Mouse (Mus musculus) ovary, adult 18-20 months (tissue): ENCODE results near the gene Dyrk3.
"Not testable (repeated sequence)": the region's sequence is repeated elsewhere in the genome, so short reads cannot be mapped to it uniquely, and the experiment has no call there.

Experiments
- DNase-seq: peaks from one replicate; pipeline ENCODE4 v3.0.0; 2022; ENCODE audit warnings: low spot score, mixed read lengths

The Dyrk3 gene

DNA sequence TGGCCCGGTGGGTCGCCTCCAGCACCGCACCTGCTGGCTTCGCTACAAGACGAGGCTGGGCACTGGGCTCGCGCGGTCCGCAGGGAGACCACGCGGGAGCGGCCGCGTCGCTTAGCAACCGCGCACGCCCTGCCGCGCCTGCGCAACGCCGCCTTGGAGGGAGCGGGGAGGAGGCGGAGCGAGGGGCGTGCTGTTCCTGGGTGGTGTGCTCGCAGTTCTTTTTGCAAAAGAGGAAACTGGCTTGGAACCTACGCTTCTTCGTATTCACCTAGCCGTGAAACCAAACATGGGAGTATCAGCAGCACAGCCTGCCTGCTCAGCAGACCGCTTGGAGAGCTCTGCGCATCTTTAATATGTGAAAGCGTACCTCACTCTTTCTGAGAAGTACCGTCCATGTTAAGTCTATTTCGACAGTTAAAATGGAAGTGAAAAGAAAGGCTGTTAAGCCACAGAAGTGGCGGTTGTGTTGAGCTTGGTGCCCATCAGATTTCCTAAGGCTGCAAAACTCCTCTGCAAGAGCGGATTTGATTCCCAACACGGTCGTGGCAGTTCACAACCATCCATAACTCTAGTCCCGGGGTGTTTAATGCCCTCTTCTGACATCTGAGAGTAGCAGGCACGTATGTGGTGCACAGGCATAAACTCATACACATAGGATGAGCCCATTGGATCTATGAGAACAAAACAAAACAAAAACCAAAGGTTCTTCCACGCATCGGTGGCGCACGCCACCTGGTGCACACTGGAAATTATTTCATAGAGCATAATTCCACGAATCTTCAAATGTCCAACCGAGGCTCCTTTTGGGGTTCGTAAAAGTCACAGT lies at the start of gene Dyrk3:
Dyrk3 (minus strand) TSS at position 150 of the 826 bp plus-strand sequence.
- DNase-seq = peak; percentile 89

DNA sequence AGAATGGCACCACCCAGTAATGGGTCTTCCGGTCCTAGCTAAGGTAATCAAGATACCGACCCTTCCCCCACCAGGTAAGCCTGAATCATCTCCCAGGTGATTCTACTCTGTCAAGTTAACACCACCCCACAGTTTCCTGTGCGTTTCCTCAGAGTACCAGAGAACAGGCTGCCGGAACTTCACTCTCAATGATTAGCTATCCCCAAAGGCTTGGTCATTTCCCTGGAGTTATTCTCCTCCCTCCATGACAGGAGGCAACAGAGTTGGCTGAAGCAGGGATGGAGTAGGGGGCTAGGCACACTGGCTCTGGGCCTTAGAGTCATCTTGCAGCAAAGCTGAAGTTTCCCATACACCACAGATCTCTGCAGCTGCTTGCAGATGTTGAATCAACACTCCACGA lies 49.7 kb upstream of the Dyrk3 start:
- DNase-seq = no peak

DNA sequence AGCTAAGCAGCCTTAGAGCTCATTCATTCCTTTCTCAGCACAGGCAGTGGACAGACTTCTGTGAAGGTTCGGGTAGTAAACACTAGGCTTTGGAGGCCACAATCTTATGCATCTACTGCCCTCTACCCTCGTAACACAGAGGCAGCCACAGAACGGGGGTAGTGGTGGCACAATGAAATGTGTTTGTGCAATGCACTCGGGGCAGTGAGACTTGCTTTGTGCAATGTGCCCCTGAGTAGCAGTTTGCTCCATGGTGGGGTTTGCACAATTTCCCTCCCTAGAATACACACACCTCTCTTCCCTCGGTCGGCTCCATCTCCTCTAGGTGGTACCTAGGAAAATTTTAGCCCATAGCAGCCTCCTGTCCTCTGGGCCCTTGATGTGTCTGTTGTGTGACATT lies 48.9 kb upstream of the Dyrk3 start:
- no peak for DNase-seq

DNA sequence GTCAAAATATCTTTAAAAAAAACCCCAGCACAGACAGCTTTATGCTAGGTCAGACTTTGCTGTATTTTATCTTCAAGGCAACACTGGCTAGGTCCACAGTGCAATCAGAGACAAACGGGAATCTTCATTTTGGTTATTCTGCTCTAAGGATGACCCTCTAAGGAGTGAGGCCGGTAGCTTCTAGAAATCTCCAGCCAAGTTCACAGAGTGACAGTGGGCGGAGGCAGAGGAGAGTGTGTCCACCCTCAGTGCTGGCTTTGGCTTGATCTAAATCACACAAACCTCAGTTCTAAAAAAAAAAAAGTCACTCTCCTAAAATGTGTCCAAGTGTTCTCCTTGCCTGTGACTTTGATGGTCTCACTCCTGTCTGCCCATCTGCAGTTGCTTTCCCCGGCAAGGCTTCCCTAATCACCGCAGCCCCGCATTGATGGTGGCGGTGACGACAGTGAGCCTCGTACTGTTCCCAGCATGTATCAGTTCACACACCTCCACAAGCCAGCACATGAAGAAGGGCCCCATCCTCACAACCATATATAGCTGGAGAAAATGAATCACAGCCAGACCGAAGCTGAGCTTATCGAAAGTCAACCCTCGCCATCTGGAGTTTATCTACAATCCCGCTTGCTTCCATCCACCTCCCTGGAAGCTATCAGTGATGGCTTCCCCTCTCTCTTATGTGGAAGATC lies 47.8 kb upstream of the Dyrk3 start:
- no peak for DNase-seq

DNA sequence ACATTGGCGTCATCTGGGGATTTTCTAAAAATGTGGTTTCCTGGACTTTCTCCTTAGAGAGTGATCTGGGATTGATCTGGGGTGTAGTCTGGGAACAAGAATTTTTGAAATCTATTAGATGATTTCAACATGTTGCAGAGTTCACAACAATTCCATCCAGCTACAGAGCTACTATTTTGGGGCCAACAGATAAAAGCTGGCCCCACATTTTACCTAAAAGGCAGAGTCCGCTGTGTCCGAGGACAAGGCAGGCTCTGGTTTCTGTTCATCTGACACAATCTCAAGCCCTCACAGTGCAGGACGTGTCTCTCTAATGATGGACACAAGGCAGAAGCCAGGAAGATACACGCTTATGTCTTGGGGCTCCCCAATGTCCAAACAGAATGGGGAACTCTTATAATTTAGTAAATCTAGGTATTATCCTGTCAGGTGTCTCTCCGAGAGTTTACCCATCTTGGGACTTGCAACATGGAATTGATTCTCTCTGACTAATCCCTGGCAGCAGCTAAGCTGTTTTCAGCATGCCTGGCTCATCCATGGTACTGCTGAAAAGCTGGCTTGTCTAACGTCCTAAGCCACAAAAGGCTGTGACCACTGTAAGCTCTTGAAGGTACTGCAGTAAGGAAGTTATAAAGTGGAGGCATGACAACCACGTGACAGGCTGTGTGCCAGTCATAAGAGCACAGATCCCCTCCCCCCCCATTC lies 47.0 kb upstream of the Dyrk3 start:
- DNase-seq = no peak

DNA sequence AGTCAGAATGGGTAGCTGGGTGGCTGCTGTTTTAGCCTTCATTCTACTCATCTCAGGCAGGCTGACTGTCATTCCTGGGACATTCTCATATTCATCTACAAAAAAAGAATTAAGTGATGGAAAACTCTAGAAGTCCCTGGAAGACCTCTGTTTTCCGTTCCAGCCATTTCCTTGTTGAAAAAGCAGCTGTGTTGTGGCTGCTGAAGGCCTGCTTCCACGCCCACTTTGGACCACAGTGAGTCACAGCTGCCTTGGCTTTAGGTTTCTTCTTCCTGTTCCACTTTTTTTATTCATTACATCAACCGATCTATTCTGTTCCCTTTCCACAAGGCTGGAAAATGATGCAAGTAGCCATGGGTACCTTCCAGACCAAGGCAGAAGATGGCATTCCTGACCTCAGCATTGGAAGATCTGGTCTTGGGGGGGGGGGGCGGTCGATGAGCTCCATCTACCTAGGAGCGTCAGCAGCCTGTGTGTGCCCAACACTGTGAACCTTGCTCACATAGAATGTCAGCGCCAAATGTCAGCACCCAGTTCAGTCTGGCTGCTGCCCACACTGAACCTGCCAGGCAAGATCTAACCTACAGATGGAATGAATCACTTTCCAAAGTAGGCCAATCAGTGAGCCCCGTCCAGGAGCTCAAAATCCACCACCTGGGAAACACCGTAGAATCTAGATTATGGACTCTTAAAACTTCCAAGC lies 46.3 kb upstream of the Dyrk3 start:
- no peak for DNase-seq

DNA sequence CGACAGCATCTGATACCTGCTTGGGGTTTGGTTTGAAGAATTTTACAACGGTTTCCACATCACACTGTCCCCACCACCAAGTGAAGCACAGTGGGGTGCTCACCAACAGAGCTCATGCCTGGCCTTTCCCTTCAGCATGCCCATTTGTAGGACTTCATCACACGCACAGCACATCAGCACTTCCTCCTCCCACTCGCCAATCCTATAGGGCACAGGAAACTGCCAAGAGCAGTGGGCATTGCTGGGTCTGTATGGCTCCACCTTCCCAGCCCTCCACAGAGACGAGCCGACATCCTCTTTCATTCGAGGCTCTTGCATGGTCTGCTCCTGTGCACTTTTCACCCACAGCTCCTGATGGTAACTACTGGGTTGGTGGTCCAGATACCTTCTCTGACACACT lies 45.1 kb upstream of the Dyrk3 start:
- no peak for DNase-seq

DNA sequence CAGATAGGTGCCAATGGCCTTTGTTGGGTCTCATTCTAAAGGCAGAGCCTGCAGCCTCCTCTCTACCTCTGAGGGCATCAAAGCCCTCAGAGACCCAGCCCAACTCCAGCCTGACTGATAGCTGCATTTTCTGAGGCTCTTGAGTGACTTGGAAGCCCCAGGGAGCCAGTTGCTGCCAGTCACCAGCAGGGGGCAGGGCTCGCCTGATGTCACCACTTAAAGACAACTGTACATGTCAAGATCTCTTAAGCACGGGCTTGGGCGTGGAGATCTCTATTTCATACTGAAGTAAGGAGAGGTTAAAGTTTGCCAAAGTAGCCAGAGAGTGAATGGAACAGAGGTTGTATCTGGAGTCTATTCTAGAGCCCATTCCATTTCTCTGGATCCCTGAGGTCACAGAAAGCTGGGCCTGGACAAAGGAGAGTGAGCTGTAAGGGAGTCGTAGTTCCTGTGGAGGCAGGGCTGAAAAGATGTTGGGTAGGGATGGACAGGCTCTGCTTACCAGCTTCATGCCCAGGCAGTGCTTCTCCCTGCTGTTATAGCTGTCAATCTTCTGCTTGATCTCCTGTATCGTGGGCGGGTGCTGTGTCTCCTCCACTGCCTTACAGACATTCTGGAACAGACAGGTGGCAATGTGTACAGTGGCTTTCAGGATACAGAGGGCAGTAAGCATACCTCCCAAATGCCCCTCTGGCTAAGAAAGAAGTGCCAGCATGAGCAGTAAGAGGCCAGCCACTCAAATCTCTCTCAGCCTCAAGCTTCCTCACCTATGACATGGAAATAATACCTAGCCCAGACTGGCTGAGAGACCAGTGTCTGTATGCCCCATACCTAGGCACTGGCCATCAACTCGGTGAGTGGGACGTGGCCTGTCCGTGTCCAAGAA lies 43.7 kb upstream of the Dyrk3 start:
- peak; percentile 31 for DNase-seq

DNA sequence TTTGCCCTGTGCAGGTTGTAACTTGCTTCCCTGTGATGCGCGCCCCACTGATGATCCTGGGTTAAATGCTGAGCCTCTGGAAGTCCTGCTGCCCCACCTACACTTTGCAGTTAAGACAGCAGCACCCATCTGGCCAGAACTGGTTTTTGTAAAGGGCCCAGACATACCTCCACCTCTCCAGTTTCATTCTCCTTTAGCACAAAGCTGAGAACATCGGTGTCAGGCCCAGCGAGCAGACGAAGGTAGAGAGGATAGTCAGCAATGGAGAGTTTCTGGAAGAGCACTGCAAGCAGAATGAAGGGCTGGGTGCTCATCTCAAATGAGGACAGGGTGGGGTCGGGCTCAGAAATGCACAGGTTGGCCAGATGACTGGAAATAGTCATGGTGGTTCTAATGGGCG lies 42.2 kb upstream of the Dyrk3 start:
- DNase-seq = no peak

DNA sequence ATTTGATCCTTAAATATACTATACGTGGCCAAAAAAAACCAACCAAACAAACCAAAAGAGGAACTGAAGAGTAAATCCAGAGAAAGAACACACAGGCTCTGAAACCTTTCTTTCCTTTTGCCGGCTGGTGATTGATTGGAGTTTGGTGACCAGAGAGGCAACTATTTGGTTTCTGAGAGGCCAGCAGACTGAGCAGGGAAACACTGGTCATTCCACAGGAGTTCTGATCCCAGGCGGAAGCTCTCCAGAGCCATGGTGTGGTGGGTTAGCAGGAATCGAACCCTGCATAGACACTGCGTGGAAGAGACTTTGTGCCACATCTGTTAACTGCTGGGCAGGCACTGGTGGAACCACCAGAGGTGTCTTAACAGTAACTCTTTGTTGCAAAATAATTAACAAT lies 39.9 kb upstream of the Dyrk3 start:
- no peak for DNase-seq

DNA sequence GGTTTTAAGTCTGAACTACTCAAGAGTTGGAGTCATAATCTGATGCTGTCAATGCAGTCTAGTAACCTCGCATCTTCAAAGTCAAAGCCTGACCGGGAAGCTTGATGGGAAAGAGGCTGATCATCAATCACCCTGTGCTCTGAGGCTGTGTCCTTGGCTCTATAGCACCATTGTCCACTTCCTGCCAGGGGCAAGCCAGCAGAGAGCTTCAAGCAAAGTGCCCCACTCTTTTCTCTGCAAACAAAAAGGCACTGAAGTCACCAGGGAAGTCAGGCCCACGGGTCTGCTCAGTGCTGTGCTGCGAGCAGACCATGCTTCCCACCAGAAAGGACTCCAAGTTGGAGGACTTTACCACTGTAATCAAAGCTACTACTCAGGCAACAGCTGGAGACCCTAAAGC lies 39.1 kb upstream of the Dyrk3 start:
- DNase-seq = no peak

DNA sequence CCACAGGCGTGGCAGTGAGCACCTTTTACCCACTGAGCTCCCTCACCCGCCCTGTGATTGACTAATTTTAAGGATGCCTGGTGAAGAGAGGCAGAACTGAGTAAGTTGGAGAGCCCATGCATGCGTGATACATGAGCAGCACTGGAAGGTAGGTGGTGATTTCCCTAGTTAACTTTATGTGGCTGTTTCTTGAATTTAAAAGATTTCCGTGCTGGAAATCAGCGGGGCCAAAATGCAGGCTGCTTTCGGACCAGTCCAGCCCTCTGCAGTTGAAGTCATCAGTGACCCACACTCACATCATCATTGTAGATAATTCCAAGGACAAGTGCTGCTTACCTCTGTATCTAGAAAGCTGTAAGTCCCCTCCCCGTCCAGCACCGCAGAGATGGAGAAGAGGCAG lies 37.7 kb upstream of the Dyrk3 start:
- DNase-seq = no peak

DNA sequence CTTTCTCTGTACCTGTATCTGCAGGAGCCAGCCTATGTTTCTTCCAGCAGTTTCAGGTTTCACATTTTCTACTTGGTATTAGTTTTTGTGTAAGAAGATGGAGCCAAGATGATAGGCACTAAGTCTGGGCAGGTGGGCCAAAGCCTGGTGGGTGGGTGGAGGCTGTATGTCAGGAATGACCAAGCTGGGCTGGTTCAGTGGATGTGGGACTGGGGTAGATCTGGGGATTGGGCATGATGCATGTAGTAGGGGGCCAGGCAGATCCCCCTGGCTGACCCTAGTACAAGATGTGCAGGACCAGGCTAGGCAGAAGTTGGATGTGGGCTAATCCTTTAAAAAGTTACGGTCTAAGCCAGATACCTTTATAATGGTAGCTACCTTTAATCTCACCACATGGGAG lies 37.0 kb upstream of the Dyrk3 start:
- DNase-seq = no peak

DNA sequence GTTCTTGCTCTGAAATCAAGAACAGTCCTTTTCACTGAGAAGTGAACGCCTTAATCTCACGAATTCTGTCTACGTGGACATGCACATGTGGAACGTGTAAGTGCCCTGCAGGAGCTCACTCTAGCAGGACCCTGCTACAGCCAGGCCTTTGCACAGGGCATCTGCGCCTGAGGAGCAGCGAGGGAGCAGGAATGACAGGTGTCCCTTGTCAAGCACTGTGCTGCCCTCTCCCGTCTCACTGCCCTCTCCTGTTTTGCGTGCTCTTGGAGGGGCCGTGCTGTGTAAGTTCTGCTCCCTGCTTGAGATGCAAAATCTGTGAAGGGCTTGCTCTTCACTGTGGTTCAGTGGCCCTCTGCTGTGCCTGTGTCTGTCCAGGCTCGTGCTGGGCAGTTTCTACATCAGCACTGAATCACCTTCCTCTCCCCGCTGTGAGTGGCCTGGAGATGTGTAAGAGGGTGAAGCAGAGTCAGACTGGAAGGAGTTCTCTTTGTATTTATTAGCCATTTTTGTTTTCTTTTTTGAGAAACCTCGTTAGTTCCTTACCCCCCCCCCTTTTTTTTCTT lies 36.2 kb upstream of the Dyrk3 start:
- DNase-seq = no peak

DNA sequence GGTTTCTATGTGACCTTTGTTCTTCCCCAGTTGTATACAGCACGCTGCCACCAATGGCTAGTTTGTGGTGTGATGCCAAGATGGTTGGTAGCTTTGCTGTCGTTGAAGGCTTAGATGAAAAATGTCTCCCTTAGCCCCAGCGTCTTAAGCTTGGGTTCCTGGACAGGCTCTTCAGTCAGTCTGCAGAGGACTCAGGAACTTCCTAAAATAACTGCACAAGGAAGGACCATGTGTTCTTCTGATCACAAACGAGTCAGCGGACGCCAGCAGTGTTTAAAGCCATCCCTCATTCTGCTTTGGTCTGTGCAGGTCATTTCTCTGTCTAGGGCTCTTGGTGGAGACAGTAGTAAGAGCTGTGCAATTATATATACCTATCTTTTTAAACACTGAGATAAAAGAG lies 35.7 kb upstream of the Dyrk3 start:
- no peak for DNase-seq

DNA sequence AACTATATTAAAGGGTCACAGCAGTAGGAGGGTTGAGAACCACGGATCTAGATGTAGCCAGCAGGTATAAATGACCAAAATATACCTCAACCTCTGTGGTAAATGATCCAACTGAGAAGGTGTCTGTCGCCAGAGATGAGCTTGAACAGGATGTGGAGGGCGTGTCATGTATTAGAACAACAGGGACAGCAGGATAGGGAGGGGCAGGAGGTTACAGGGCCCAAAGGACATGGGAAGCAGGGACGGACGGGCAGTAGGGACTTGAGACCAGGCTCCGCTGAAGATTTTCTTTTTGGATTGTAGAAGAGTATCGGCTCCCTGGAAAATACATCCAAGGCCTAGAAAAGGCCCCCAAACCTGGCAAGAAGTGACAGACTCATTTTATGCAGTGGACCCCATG lies 34.9 kb upstream of the Dyrk3 start:
- no peak for DNase-seq

DNA sequence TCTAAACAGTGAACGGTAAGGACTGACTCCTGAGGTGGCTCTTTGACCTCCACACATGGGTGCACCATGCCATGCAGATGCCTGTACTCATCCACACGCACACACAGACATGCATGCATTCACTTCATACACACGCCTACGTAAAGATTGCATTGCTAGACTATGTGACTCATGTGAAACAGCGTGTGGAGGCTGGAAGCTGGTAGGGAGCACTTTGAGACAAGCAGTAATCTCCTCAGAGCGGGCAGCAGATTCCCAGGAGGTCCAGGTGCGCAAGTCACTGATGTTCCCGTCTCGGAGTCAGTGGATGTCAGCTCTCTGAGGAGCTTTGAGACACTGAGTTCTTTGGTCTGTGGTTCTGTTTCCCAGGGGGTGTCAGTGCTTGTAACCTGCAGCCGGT lies 29.5 kb upstream of the Dyrk3 start:
- DNase-seq = no peak

DNA sequence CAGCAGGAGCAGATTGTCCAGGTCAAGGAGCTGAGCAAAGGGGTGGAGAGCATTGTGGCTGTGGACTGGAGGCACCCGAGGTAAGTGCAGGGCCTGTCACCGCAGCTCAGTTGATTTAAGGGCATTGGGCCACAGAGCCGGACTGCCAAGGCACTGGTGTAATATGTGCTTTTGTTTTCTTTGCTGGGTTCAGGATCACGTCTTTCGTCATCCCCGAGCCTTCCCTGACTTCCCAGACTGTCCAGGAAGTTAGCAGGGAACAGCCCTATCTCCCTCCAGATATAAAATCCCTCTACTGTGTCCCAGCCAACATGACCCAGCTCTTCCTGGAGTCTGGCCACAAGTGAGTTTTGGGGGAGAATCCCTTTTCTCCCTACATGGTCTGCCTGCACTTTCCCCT lies 26.3 kb upstream of the Dyrk3 start:
- DNase-seq = no peak

DNA sequence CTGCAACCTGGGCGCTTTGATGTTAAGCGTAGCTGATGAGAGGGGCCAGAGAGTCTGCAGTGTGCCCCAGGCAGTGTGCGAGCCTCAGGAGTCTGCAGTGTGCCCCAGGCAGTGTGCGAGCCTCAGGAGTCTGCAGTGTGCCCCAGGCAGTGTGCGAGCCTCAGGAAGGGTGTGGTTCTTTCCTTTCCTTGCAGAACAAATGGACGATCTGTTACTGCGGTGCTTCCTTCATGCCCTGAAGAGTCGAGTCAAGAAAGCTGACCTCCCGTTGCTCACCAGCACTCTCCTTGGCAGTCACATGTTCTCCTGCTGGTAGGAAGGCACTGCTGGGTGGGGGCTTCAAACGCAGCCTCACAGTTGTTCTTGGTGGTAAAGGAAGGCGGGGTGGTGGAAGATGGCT lies 23.0 kb upstream of the Dyrk3 start:
- DNase-seq = no peak

DNA sequence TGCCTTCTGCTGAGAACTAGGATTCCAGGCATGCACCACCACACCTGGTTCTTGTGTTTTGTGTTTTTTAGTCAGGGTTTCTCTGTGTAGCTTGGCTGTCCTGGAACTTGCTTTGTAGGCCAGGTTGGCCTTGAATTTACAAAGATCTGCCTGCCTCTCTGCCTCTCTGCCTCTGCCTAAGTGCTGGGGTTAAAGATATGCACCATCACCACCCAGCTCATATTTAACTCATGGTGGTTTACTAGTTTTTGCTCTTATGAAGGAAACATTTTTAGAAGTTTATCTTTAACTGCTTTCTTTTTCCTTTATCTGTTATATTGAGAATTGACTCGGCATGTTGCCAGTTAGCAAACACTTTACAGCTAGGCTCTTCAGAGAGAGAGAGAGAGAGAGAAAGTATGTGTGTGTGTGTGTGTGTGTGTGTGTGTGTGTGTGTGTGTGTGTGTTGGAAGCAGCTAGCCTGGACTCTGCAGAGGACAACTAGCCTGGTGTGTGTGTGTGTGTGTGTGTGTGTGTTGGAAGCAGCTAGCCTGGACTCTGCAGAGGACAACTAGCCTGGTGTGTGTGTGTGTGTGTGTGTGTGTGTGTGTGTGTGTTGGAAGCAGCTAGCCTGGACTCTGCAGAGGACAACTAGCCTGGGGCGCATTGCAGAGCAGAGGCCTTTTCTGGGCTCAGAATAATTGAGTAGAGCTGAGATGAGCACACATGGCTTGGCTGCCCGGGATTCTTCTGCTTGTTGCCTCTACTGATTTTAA lies 21.6 kb upstream of the Dyrk3 start:
- not testable (repeated sequence) for DNase-seq
